In the genomic region with DNA sequence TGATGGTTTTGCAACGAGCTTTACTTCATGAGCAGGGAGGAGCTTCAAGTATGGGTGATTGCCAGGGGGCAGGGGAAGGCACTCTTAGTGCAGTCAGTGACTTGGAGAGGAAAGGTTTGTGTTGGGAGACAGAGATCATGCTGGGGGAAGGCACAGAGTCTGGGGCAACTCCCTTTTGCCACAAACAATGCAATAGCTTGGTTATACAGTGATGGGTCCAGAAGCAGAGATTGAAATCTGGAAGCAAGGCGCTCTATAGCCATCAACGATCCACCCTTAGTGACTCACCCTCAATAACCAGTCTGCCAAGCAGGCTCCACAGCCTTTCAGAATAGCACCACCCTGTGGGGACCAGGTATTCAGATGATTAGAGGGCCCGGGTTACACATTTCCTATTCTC, we compare ENCODE assay signal across 8 mouse cellular contexts. TPM values are rescaled to one million over a fixed set of nuclear protein-coding genes. Genes with fewer than 3 reads are reported as not detected.
DNase-seq lines count a peak whose midpoint lies in the region; ATAC-seq and TF ChIP-seq lines count a peak whose summit lies in the region.

No protein-coding gene starts in this region.

- no peak overlapping the region for H3K9ac ChIP-seq in heart, embryonic 11.5 days (ENCODE audit: low read depth, low read length)
- H3K9ac ChIP-seq in midbrain, embryonic 15.5 days, result no peak overlapping the region

- ATAC-seq in heart, embryonic 11.5 days (replicated peaks; ENCODE audit: insufficient number of reproducible peaks, low FRiP score, low TSS enrichment), result no peak
- peak; percentile 43; the same call in 1 of the 2 replicates for ATAC-seq in erythroid progenitor cell, adult 5-6 weeks (replicated peaks; ENCODE audit: low FRiP score, poor library complexity, severe bottlenecking)
- ATAC-seq in midbrain, embryonic 15.5 days (replicated peaks), result no peak

- H3K4me1 ChIP-seq in heart, embryonic 11.5 days (ENCODE audit: control insufficient read depth, insufficient read depth, low read length), result peaks cover 30% of the 10 kb centered on the region
- H3K4me1 ChIP-seq in E14TG2a.4 (replicated peaks; ENCODE audit: low read depth, low read length), result peaks cover 73% of the 10 kb centered on the region
- peaks cover 6% of the 10 kb centered on the region; the same call in 1 of the 2 replicates for H3K4me1 ChIP-seq in midbrain, embryonic 15.5 days

- H3K27me3 ChIP-seq in heart, embryonic 11.5 days (ENCODE audit: control insufficient read depth, insufficient read depth, low read length), result no peaks in the 10 kb centered on the region
- no peaks in the 10 kb centered on the region for H3K27me3 ChIP-seq in E14TG2a.4 (ENCODE audit: insufficient read depth, low read length)
- H3K27me3 ChIP-seq in midbrain, embryonic 15.5 days (replicated peaks), result no peaks in the 10 kb centered on the region

- no peaks in the 10 kb centered on the region for H3K36me3 ChIP-seq in heart, embryonic 11.5 days (ENCODE audit: control insufficient read depth, insufficient read depth, low read length)
- H3K36me3 ChIP-seq in E14TG2a.4 (ENCODE audit: insufficient read depth, low read length), result 0 out of 2 replicates have a peak, but pooled peaks cover 6% of the 10 kb centered on the region
- H3K36me3 ChIP-seq in midbrain, embryonic 15.5 days (replicated peaks), result no peaks in the 10 kb centered on the region

- no peak overlapping the region for H3K4me3 ChIP-seq in heart, embryonic 11.5 days (ENCODE audit: low read depth, low read length)
- 0 out of 2 replicates have a peak overlapping the region, but pooled peaks have one; percentile 26 for H3K4me3 ChIP-seq in E14TG2a.4 (replicated peaks; ENCODE audit: low read length)
- H3K4me3 ChIP-seq in midbrain, embryonic 15.5 days, result no peak overlapping the region

- no peak for TF ChIP-seq CTCF in E14TG2a.4 (conservative IDR thresholded peaks at IDR 0.05; ENCODE audit: low read length)

- DNase-seq in heart, adult 11 months, result peak; percentile 93
- DNase-seq in kidney, postnatal 10 days, result peak; percentile 37
- peak; percentile 78 for DNase-seq in urinary bladder, postnatal 14 days (ENCODE audit: low spot score)
- DNase-seq in right cerebral cortex, postnatal 14 days, result no peak

- no peak overlapping the region for H3K4me2 ChIP-seq in heart, embryonic 11.5 days
- H3K4me2 ChIP-seq in midbrain, embryonic 15.5 days, result no peak overlapping the region

- 51% methylated on average over 4 of the region's 4 CpGs for WGBS in heart, embryonic 11.5 days (ENCODE audit: insufficient replicate concordance)
- 69% methylated on average over 4 of the region's 4 CpGs for WGBS in midbrain, embryonic 15.5 days

- no peak overlapping the region for H3K27ac ChIP-seq in heart, embryonic 11.5 days (ENCODE audit: low read depth, low read length)
- no peak overlapping the region for H3K27ac ChIP-seq in midbrain, embryonic 15.5 days

- no peaks in the 10 kb centered on the region for H3K9me3 ChIP-seq in heart, embryonic 11.5 days (replicated peaks; ENCODE audit: control insufficient read depth, low read length)
- no peaks in the 10 kb centered on the region for H3K9me3 ChIP-seq in E14TG2a.4 (ENCODE audit: low read length)
- H3K9me3 ChIP-seq in midbrain, embryonic 15.5 days, result no peaks in the 10 kb centered on the region

RNA-seq across cellular contexts. Expression of a gene that starts 11.7 kb away (rescaled TPM):
- 19.5 and 25.5 TPM in 2 replicates for polyA plus RNA-seq in heart, embryonic 11.5 days (2014; fragmentation: Nextera tagmentation; extraction: Ambion mirVana)
- total RNA-seq in erythroid progenitor cell, adult 5-6 weeks (2015; ENCODE audit: low replicate concordance), result 18.4 and 27.2 TPM in 2 replicates
- total RNA-seq in erythroid progenitor cell, adult 5-6 weeks (2017; ENCODE audit: low replicate concordance), result 21.6 and 27.0 TPM in 2 replicates
- 9.6 and 10.6 TPM in 2 replicates for polyA plus RNA-seq in midbrain, embryonic 15.5 days (2015; fragmentation: Nextera tagmentation; extraction: Ambion mirVana)
